Mouse (Mus musculus): ENCODE results near the gene Vps4a. TPM values are rescaled to one million over a fixed set of nuclear protein-coding genes. Genes with fewer than 3 reads are reported as not detected.
"Not testable (repeated sequence)": the region's sequence is repeated elsewhere in the genome, so short reads cannot be mapped to it uniquely, and the experiment has no call there.

Vps4a gene
- 10 to 100 TPM; 54.5 to 55.5 TPM for total RNA-seq (2021)
- long read RNA-seq, experiment 1, transcript Vps4a-201 (11 exons, 2,178 nt), result major isoform, 44 of 54 reads
- long read RNA-seq, experiment 1, partial matches to known transcripts, result 6 of 54 reads
- long read RNA-seq, experiment 1, other reads (novel, unspliced or antisense), result 4 of 54 reads
- long read RNA-seq, experiment 2, transcript Vps4a-201 (11 exons, 2,178 nt), result major isoform, 41 of 51 reads
- long read RNA-seq, experiment 2, partial matches to known transcripts, result 5 of 51 reads
- long read RNA-seq, experiment 2, other reads (novel, unspliced or antisense), result 5 of 51 reads

GRCm38 (mm10) chr8:107030650-107031576, at the start of gene Vps4a:
TSS of gene Vps4a (plus strand) at chr8:107031222.
- peak; percentile 100 for DNase-seq

GRCm38 (mm10) chr8:106985404-106985821, 45.6 kb upstream of the Vps4a start:
- no peak for DNase-seq

- peak; percentile 34 for DNase-seq
Measured at GRCm38 (mm10) chr8:106985951-106986350, 45.1 kb upstream of the Vps4a start.

GRCm38 (mm10) chr8:106987557-106987956, 43.5 kb upstream of the Vps4a start:
- no peak for DNase-seq

GRCm38 (mm10) chr8:106991393-106991792, 39.6 kb upstream of the Vps4a start:
- no peak for DNase-seq

GRCm38 (mm10) chr8:106996339-106996738, 34.7 kb upstream of the Vps4a start:
- not testable (repeated sequence) for DNase-seq

- no peak for DNase-seq
Measured at GRCm38 (mm10) chr8:106997416-106997815, 33.6 kb upstream of the Vps4a start.

- peak; percentile 27 for DNase-seq
Measured at GRCm38 (mm10) chr8:106999068-106999467, 32.0 kb upstream of the Vps4a start.

- peak; percentile 94 for DNase-seq
Measured at GRCm38 (mm10) chr8:107002532-107002931, 28.5 kb upstream of the Vps4a start.

GRCm38 (mm10) chr8:107007795-107008194, 23.2 kb upstream of the Vps4a start:
- DNase-seq, result no peak

- no peak for DNase-seq
Measured at GRCm38 (mm10) chr8:107012666-107013065, 18.4 kb upstream of the Vps4a start.

GRCm38 (mm10) chr8:107014915-107015314, 16.1 kb upstream of the Vps4a start:
- no peak for DNase-seq

GRCm38 (mm10) chr8:107023479-107023878, 7.5 kb upstream of the Vps4a start:
- DNase-seq, result peak; percentile 63

GRCm38 (mm10) chr8:107029310-107029709, 1.7 kb upstream of the Vps4a start:
- no peak for DNase-seq

- no peak for DNase-seq
Measured at GRCm38 (mm10) chr8:107030058-107030457, 964 bp upstream of the Vps4a start.

GRCm38 (mm10) chr8:107031577-107032090, 612 bp downstream of the Vps4a start:
- no peak for DNase-seq

- not testable (repeated sequence) for DNase-seq
Measured at GRCm38 (mm10) chr8:107033609-107034008, 2.6 kb downstream of the Vps4a start.

- no peak for DNase-seq
Measured at GRCm38 (mm10) chr8:107035641-107036040, 4.6 kb downstream of the Vps4a start.

GRCm38 (mm10) chr8:107036626-107037025, 5.6 kb downstream of the Vps4a start:
- DNase-seq, result no peak

- no peak for DNase-seq
Measured at GRCm38 (mm10) chr8:107040632-107041031, 9.6 kb downstream of the Vps4a start.

- no peak for DNase-seq
Measured at GRCm38 (mm10) chr8:107045478-107045877, 14.5 kb downstream of the Vps4a start.

GRCm38 (mm10) chr8:107046976-107047375, 16.0 kb downstream of the Vps4a start:
- DNase-seq, result no peak

Data from adrenal gland, postnatal 10 days (tissue).